Mouse (Mus musculus): ENCODE results near the gene Ccdc86.

DNA sequence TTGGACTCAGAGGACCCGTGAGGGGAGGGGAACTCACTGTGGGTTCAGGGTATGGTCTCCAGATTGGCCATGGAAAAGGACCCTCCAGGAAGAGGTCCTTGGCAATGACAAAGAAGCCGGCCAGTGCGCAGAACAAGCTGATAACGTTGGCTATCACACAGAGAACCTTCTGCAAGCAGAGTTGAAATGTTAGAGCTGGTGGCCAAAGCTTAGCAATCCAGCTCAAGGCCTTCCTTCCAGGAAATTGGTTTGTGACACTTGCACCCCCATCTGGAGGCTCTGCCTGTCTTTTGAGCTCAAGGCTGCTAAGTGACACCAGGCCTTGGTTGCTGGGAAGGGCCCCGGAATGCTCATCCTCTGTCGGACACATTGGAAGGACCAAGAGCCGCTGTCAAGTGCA is 16.7 kb upstream of the Ccdc86 start:
- TF ChIP-seq HCFC1 (IDR thresholded peaks at IDR 0.05; ENCODE audit: borderline replicate concordance, insufficient read depth, low read length), result no peak
- no peak for TF ChIP-seq ZNF384 (IDR thresholded peaks at IDR 0.05; ENCODE audit: low read depth, low read length)

Data from ES-E14 (cell line).